Mouse (Mus musculus): Measurements from ENCODE around the gene Acp6. TPM values are rescaled to one million over a fixed set of nuclear protein-coding genes. Genes with fewer than 3 reads are reported as not detected.
A peak's percentile ranks its signal among the peaks of the same experiment; 100 is the strongest.

Acp6 gene
- polyA plus RNA-seq, 2 experiments = 11.1 to 13.8 TPM

GRCm38 (mm10) chr3:97151092-97151491, 7.5 kb upstream of the Acp6 start:
- Histone ChIP-seq H3K27me3 (ENCODE audit: control insufficient read depth, insufficient read depth, low read length) (no peaks in the 10 kb centered on the region), H3K9me3 (ENCODE audit: control insufficient read depth, low read length) (no peaks in the 10 kb centered on the region), H3K4me1 (replicated peaks; ENCODE audit: control insufficient read depth in 2 of 2, insufficient read depth in 2 of 2, low read length in 1 of 2) (peaks cover 0 to 1% of the 10 kb centered on the region in 2 experiments; a peak in 1 of 4 replicates), H3K9ac (replicated peaks) (no peak overlapping the region), H3K4me3 (ENCODE audit: insufficient read depth in 1 of 2, low read depth in 2 of 2, low read length in 2 of 2) (no peak overlapping the region), H3K36me3 (replicated peaks; ENCODE audit: control insufficient read depth, insufficient read depth, low read depth) (no peaks in the 10 kb centered on the region), H3K4me2 (ENCODE audit: low read depth) (no peak overlapping the region), H3K27ac (no peak overlapping the region)
- ATAC-seq (ENCODE audit: insufficient read depth) = no peak
- 62% methylated on average over 2 of the region's 2 CpGs for WGBS (ENCODE audit: insufficient replicate concordance)
- no peak for TF ChIP-seq CTCF (IDR thresholded peaks at IDR 0.05; ENCODE audit: low read depth)
- no peak for TF ChIP-seq EP300 (IDR thresholded peaks at IDR 0.05; ENCODE audit: low read depth)
- no peak for DNase-seq (ENCODE audit: low read depth in 3 of 3, low spot score in 3 of 3)

GRCm38 (mm10) chr3:97156431-97156830, 2.1 kb upstream of the Acp6 start:
- DNase-seq (ENCODE audit: low read depth in 3 of 3, low spot score in 3 of 3) (no peak), ATAC-seq (ENCODE audit: insufficient read depth) (no peak)
- H3K27ac ChIP-seq = no peak overlapping the region

GRCm38 (mm10) chr3:97157308-97157707, 1.3 kb upstream of the Acp6 start:
- 66% methylated on average over 1 of the region's 1 CpGs for WGBS (ENCODE audit: insufficient replicate concordance)
- H3K27ac ChIP-seq = no peak overlapping the region
- H3K9ac ChIP-seq (replicated peaks) = no peak overlapping the region
- H3K4me1 ChIP-seq (replicated peaks; ENCODE audit: control insufficient read depth in 2 of 2, insufficient read depth in 2 of 2, low read length in 1 of 2) = peaks cover 2% of the 10 kb centered on the region in 2 experiments; a peak in 1 of 4 replicates
- H3K27me3 ChIP-seq (ENCODE audit: control insufficient read depth, insufficient read depth, low read length) = no peaks in the 10 kb centered on the region
- TF ChIP-seq EP300 (IDR thresholded peaks at IDR 0.05; ENCODE audit: low read depth) = no peak
- TF ChIP-seq CTCF (IDR thresholded peaks at IDR 0.05; ENCODE audit: low read depth) = no peak
- no peaks in the 10 kb centered on the region for H3K36me3 ChIP-seq (replicated peaks; ENCODE audit: control insufficient read depth, insufficient read depth, low read depth)
- peak overlapping the region; percentile 71; the same call in 1 of the 2 replicates for H3K4me2 ChIP-seq (ENCODE audit: low read depth)
- no peaks in the 10 kb centered on the region for H3K9me3 ChIP-seq (ENCODE audit: control insufficient read depth, low read length)
- ATAC-seq (ENCODE audit: insufficient read depth) (no peak), DNase-seq (ENCODE audit: low read depth in 3 of 3, low spot score in 3 of 3) (no peak)
- no peak overlapping the region for H3K4me3 ChIP-seq (ENCODE audit: insufficient read depth in 1 of 2, low read depth in 2 of 2, low read length in 2 of 2)

More at GRCm38 (mm10) chr3:97156431-97156830, 2.1 kb upstream of the Acp6 start:
- Histone ChIP-seq H3K4me3 (ENCODE audit: insufficient read depth in 1 of 2, low read depth in 2 of 2, low read length in 2 of 2) (no peak overlapping the region), H3K36me3 (replicated peaks; ENCODE audit: control insufficient read depth, insufficient read depth, low read depth) (no peaks in the 10 kb centered on the region), H3K27me3 (ENCODE audit: control insufficient read depth, insufficient read depth, low read length) (no peaks in the 10 kb centered on the region), H3K9ac (replicated peaks) (no peak overlapping the region), H3K9me3 (ENCODE audit: control insufficient read depth, low read length) (no peaks in the 10 kb centered on the region), H3K4me1 (replicated peaks; ENCODE audit: control insufficient read depth in 2 of 2, insufficient read depth in 2 of 2, low read length in 1 of 2) (peaks cover 2% of the 10 kb centered on the region in 2 experiments; a peak in 1 of 4 replicates), H3K4me2 (ENCODE audit: low read depth) (no peak overlapping the region)
- no peak for TF ChIP-seq CTCF (IDR thresholded peaks at IDR 0.05; ENCODE audit: low read depth)
- WGBS (ENCODE audit: insufficient replicate concordance) = 71% methylated on average over 5 of the region's 6 CpGs

- H3K36me3 ChIP-seq (replicated peaks; ENCODE audit: control insufficient read depth, insufficient read depth, low read depth) = no peaks in the 10 kb centered on the region
- TF ChIP-seq CTCF (IDR thresholded peaks at IDR 0.05; ENCODE audit: low read depth) = no peak
- no peak for TF ChIP-seq EP300 (IDR thresholded peaks at IDR 0.05; ENCODE audit: low read depth)
- H3K27me3 ChIP-seq (ENCODE audit: control insufficient read depth, insufficient read depth, low read length) = no peaks in the 10 kb centered on the region
- H3K9me3 ChIP-seq (ENCODE audit: control insufficient read depth, low read length) = no peaks in the 10 kb centered on the region
- H3K4me2 ChIP-seq (ENCODE audit: low read depth) = peak overlapping the region; percentile 71
- peak overlapping the region; percentile 88 to 89 for H3K4me3 ChIP-seq (ENCODE audit: insufficient read depth in 1 of 2, low read depth in 2 of 2, low read length in 2 of 2)
- ATAC-seq (ENCODE audit: insufficient read depth) (peak; percentile 63), DNase-seq (ENCODE audit: low read depth in 3 of 3, low spot score in 3 of 3) (peak; percentile 51 to 66 (median 62))
- H3K4me1 ChIP-seq (replicated peaks; ENCODE audit: control insufficient read depth in 2 of 2, insufficient read depth in 2 of 2, low read length in 1 of 2) = peaks cover 2% of the 10 kb centered on the region in 2 experiments; a peak in 1 of 4 replicates
- peak overlapping the region; percentile 53 for H3K27ac ChIP-seq
- WGBS (ENCODE audit: insufficient replicate concordance) = under 1% methylated on average over 17 of the region's 17 CpGs
- peak overlapping the region; percentile 82 for H3K9ac ChIP-seq (replicated peaks)
Observed at GRCm38 (mm10) chr3:97157958-97158599, 498 bp upstream of the Acp6 start.

DNA sequence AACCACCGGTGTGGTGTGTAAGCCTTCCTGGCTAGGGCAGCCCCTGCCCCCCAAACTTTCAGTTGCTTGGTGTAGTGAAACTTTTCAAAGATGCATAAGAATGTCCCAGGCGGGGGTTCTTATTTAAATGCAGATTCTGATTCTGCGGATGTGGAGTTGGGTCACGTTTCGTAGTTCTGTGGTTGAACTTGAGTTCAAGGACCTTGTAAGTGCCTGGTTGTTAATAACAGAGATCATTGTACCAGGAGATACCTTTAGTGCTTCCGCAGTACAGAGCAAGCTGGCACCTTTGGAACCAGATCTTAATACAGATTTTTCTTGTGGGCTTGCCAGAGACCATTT, 903 bp downstream of the Acp6 start:
- peak overlapping the region; percentile 71 for H3K4me2 ChIP-seq (ENCODE audit: low read depth)
- H3K27ac ChIP-seq = no peak overlapping the region
- H3K4me1 ChIP-seq (replicated peaks; ENCODE audit: control insufficient read depth in 2 of 2, insufficient read depth in 2 of 2, low read length in 1 of 2) = peaks cover 2 to 12% of the 10 kb centered on the region in 2 experiments; a peak in 2 of 4 replicates
- TF ChIP-seq EP300 (IDR thresholded peaks at IDR 0.05; ENCODE audit: low read depth) (no peak), CTCF (IDR thresholded peaks at IDR 0.05; ENCODE audit: low read depth) (no peak)
- H3K27me3 ChIP-seq (ENCODE audit: control insufficient read depth, insufficient read depth, low read length) = no peaks in the 10 kb centered on the region
- no peak for ATAC-seq (ENCODE audit: insufficient read depth)
- peak overlapping the region; percentile 88 to 89 for H3K4me3 ChIP-seq (ENCODE audit: insufficient read depth in 1 of 2, low read depth in 2 of 2, low read length in 2 of 2)
- H3K9me3 ChIP-seq (ENCODE audit: control insufficient read depth, low read length) = no peaks in the 10 kb centered on the region
- DNase-seq (ENCODE audit: low read depth in 3 of 3, low spot score in 3 of 3) = no peak
- 12% methylated on average over 6 of the region's 6 CpGs for WGBS (ENCODE audit: insufficient replicate concordance)
- no peaks in the 10 kb centered on the region for H3K36me3 ChIP-seq (replicated peaks; ENCODE audit: control insufficient read depth, insufficient read depth, low read depth)
- peak overlapping the region; percentile 82 for H3K9ac ChIP-seq (replicated peaks)

All from liver, embryonic 14.5 days (tissue).